Mouse (Mus musculus): ENCODE results near the gene Gsg1l2. TPM values are rescaled to one million over a fixed set of nuclear protein-coding genes. Genes with fewer than 3 reads are reported as not detected.

The Gsg1l2 gene
- total and polyA plus RNA-seq, 3 experiments, result not detected

DNA sequence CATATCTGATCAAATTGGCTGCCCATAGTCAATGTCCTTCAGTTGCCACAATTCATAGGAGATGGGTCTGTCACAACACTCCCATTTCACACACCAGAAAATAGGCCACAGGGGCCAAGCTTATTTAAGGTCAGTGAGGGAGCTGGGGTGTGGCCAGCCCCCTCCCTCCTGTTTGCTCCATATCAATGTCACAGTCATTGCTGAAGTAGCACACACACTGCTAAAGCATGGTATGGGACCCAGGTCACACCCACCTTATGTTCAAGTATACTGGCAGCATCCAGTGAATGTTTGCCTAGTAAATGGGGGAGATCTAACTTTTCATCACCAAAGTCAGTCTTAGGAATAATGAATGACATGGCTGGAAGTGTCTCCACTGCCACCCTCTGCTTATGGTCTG is 45.7 kb upstream of the Gsg1l2 start:
- dilution Hi-C loops (cut with MboI; ENCODE audit: extremely low pct_ligation_motif_present, extremely low pct_unique_long_range_greater_than_20kb, low sequenced_read_pairs) (no loop called here), in situ Hi-C loops (cut with MboI; ENCODE audit: low pct_ligation_motif_present, low pct_unique_long_range_greater_than_20kb, low sequenced_read_pairs) (no loop called here)
- H3K27ac ChIP-seq (ENCODE audit: insufficient read depth, low read depth), result no peak overlapping the region
- H3K4me3 ChIP-seq (replicated peaks in 1 of 3; ENCODE audit: low read depth in 2 of 3, low read length in 2 of 3, poor library complexity in 1 of 3), result no peak overlapping the region
- H3K9me3 ChIP-seq (replicated peaks; ENCODE audit: low read length), result peaks cover 21% of the 10 kb centered on the region
- DNase-seq (ENCODE audit: extremely low read depth), result no peak
- H3K4me2 ChIP-seq (ENCODE audit: insufficient read depth, low read depth, poor library complexity, severe bottlenecking), result no peak overlapping the region
- no peak for TF ChIP-seq PAX5 (IDR thresholded peaks at IDR 0.05; ENCODE audit: low read length)
- TF ChIP-seq NELFE (IDR thresholded peaks at IDR 0.05; ENCODE audit: low read depth, low read length), result no peak
- no peak for TF ChIP-seq EP300 (IDR thresholded peaks at IDR 0.05; ENCODE audit: low read length)
- TF ChIP-seq TCF12 (IDR thresholded peaks at IDR 0.05; ENCODE audit: low read depth, low read length), result no peak
- TF ChIP-seq ZMIZ1 (IDR thresholded peaks at IDR 0.05; ENCODE audit: low read depth, low read length), result no peak
- TF ChIP-seq UBTF (IDR thresholded peaks at IDR 0.05; ENCODE audit: low read depth, low read length), result no peak
- TF ChIP-seq ELF1 (IDR thresholded peaks at IDR 0.05; ENCODE audit: low read depth, low read length), result no peak
- TF ChIP-seq CHD2 (IDR thresholded peaks at IDR 0.05; ENCODE audit: low read length), result no peak
- TF ChIP-seq JUN (IDR thresholded peaks at IDR 0.05; ENCODE audit: insufficient read depth, low read depth, low read length), result no peak
- TF ChIP-seq MAFK (IDR thresholded peaks at IDR 0.05; ENCODE audit: insufficient replicate concordance, low read length), result no peak
- TF ChIP-seq CHD1 (IDR thresholded peaks at IDR 0.05; ENCODE audit: low read depth, low read length), result no peak
- TF ChIP-seq MEF2A (IDR thresholded peaks at IDR 0.05; ENCODE audit: borderline replicate concordance, low read depth, low read length), result no peak
- TF ChIP-seq RAD21 (IDR thresholded peaks at IDR 0.05; ENCODE audit: low read depth, low read length), result no peak
- TF ChIP-seq POLR2AphosphoS2 (IDR thresholded peaks at IDR 0.05; ENCODE audit: low read depth, low read length), result no peak
- no peak for TF ChIP-seq SIN3A (IDR thresholded peaks at IDR 0.05; ENCODE audit: low read length)
- TF ChIP-seq ZNF384 (IDR thresholded peaks at IDR 0.05; ENCODE audit: low read depth, low read length), result no peak
- no peak for TF ChIP-seq HCFC1 (IDR thresholded peaks at IDR 0.05; ENCODE audit: low read depth, low read length)
- TF ChIP-seq MAX (IDR thresholded peaks at IDR 0.05; ENCODE audit: low read length), result no peak
- H3K9ac ChIP-seq (ENCODE audit: insufficient read depth, low read depth), result no peak overlapping the region
- H3K27me3 ChIP-seq (replicated peaks), result no peaks in the 10 kb centered on the region
- peaks cover 7 to 41% of the 10 kb centered on the region in 2 experiments for H3K4me1 ChIP-seq (ENCODE audit: control insufficient read depth in 1 of 2, insufficient read depth in 2 of 2)
- no peaks in the 10 kb centered on the region for H3K79me2 ChIP-seq (replicated peaks; ENCODE audit: control insufficient read depth, extremely low read depth, insufficient read depth, poor library complexity, severe bottlenecking)
- peaks cover 0 to 2% of the 10 kb centered on the region in 2 experiments for H3K36me3 ChIP-seq (replicated peaks in 1 of 2; ENCODE audit: control insufficient read depth in 1 of 2, insufficient read depth in 1 of 2, low read length in 1 of 2)

GRCm38 (mm10) chr11:67731056-67731455 is 43.4 kb upstream of the Gsg1l2 start:
- no peaks in the 10 kb centered on the region for H3K27me3 ChIP-seq (replicated peaks)
- no peak overlapping the region for H3K4me2 ChIP-seq (ENCODE audit: insufficient read depth, low read depth, poor library complexity, severe bottlenecking)
- dilution Hi-C loops (cut with MboI; ENCODE audit: extremely low pct_ligation_motif_present, extremely low pct_unique_long_range_greater_than_20kb, low sequenced_read_pairs), result no loop called here
- in situ Hi-C loops (cut with MboI; ENCODE audit: low pct_ligation_motif_present, low pct_unique_long_range_greater_than_20kb, low sequenced_read_pairs), result no loop called here
- H3K9ac ChIP-seq (ENCODE audit: insufficient read depth, low read depth), result no peak overlapping the region
- no peak overlapping the region for H3K4me3 ChIP-seq (replicated peaks in 1 of 3; ENCODE audit: low read depth in 2 of 3, low read length in 2 of 3, poor library complexity in 1 of 3)
- no peak for DNase-seq (ENCODE audit: extremely low read depth)
- H3K36me3 ChIP-seq (replicated peaks in 1 of 2; ENCODE audit: control insufficient read depth in 1 of 2, insufficient read depth in 1 of 2, low read length in 1 of 2), result peaks cover 0 to 2% of the 10 kb centered on the region in 2 experiments
- peaks cover 24% of the 10 kb centered on the region for H3K9me3 ChIP-seq (replicated peaks; ENCODE audit: low read length)
- peaks cover 17 to 39% of the 10 kb centered on the region in 2 experiments for H3K4me1 ChIP-seq (ENCODE audit: control insufficient read depth in 1 of 2, insufficient read depth in 2 of 2)
- H3K79me2 ChIP-seq (replicated peaks; ENCODE audit: control insufficient read depth, extremely low read depth, insufficient read depth, poor library complexity, severe bottlenecking), result no peaks in the 10 kb centered on the region
- H3K27ac ChIP-seq (ENCODE audit: insufficient read depth, low read depth), result no peak overlapping the region; the same call in 1 of the 2 replicates
- no peak for TF ChIP-seq MAX (IDR thresholded peaks at IDR 0.05; ENCODE audit: low read length)
- no peak for TF ChIP-seq MAFK (IDR thresholded peaks at IDR 0.05; ENCODE audit: insufficient replicate concordance, low read length)
- no peak for TF ChIP-seq ZNF384 (IDR thresholded peaks at IDR 0.05; ENCODE audit: low read depth, low read length)
- TF ChIP-seq MAZ (IDR thresholded peaks at IDR 0.05; ENCODE audit: low read depth, low read length), result no peak
- no peak for TF ChIP-seq RAD21 (IDR thresholded peaks at IDR 0.05; ENCODE audit: low read depth, low read length)
- TF ChIP-seq RCOR1 (conservative IDR thresholded peaks at IDR 0.05; ENCODE audit: low read depth, low read length), result no peak
- TF ChIP-seq EP300 (IDR thresholded peaks at IDR 0.05; ENCODE audit: low read length), result no peak
- no peak for TF ChIP-seq SIN3A (IDR thresholded peaks at IDR 0.05; ENCODE audit: low read length)
- TF ChIP-seq POLR2A (IDR thresholded peaks at IDR 0.05; ENCODE audit: low read depth, low read length), result no peak
- TF ChIP-seq MEF2A (IDR thresholded peaks at IDR 0.05; ENCODE audit: borderline replicate concordance, low read depth, low read length), result no peak
- TF ChIP-seq IRF4 (IDR thresholded peaks at IDR 0.05; ENCODE audit: low read depth, low read length), result no peak
- no peak for TF ChIP-seq ZKSCAN1 (IDR thresholded peaks at IDR 0.05; ENCODE audit: borderline replicate concordance, low read depth, low read length)
- TF ChIP-seq CHD2 (IDR thresholded peaks at IDR 0.05; ENCODE audit: low read length), result no peak
- no peak for TF ChIP-seq ELF1 (IDR thresholded peaks at IDR 0.05; ENCODE audit: low read depth, low read length)
- TF ChIP-seq JUN (IDR thresholded peaks at IDR 0.05; ENCODE audit: insufficient read depth, low read depth, low read length), result no peak
- no peak for TF ChIP-seq HCFC1 (IDR thresholded peaks at IDR 0.05; ENCODE audit: low read depth, low read length)
- no peak for TF ChIP-seq UBTF (IDR thresholded peaks at IDR 0.05; ENCODE audit: low read depth, low read length)
- no peak for TF ChIP-seq USF1 (IDR thresholded peaks at IDR 0.05; ENCODE audit: low read depth, low read length)
- no peak for TF ChIP-seq JUND (conservative IDR thresholded peaks at IDR 0.05; ENCODE audit: low read depth, low read length)
